Mouse (Mus musculus) Patski (cell line): ENCODE measurements around the gene Gabpb2. TPM values are rescaled to one million over a fixed set of nuclear protein-coding genes. Genes with fewer than 3 reads are reported as not detected.

Experiments used
- ATAC-seq: fragments of 100-300 bp; one replicate; pipeline ENCODE4 v1.8.0; 2021
- CTCF ChIA-PET: fragments of 350-600 bp; sonication (Branson Sonifier 250); formaldehyde crosslinking; loops from one replicate; lab custom pipeline; 2022; ENCODE audit warnings: inconsistent platforms; lab: Charles Lee
- POLR2A ChIA-PET: fragments of 350-600 bp; sonication (Branson Sonifier 250); formaldehyde crosslinking; loops from one replicate; lab custom pipeline; 2022; ENCODE audit warnings: antibody characterized with exemption, inconsistent platforms; lab: Charles Lee
- DNase-seq: peaks from one replicate; pipeline ENCODE4 v3.0.0-alpha.2; 2011; ENCODE audit warnings: low read depth, low spot score
- H3K27me3 ChIP-seq: fragments of 371-371 bp; one replicate; pipeline ENCODE4 v1.5.1; 2021
- CTCF ChIP-seq: fragments of 100-300 bp; IDR thresholded peaks from one replicate; pipeline ENCODE4 v1.5.1; 2021
- in situ Hi-C: fragments of 300-500 bp; cut with MboI; formaldehyde crosslinking; loops from 3 replicates; pipeline ENCODE4 v1.11.1; 2018; ENCODE audit warnings: low pct_unique_long_range_greater_than_20kb, mixed read lengths
- polyA plus RNA-seq: library from polyadenylated mRNA; unstranded; gene quantifications from one replicate; pipeline ENCODE4 v1.2.3, GENCODE M21; 2021

Gabpb2 gene
- 25.8 TPM for polyA plus RNA-seq

GRCm38 (mm10) chr3:95217255-95218134 lies at the start of gene Gabpb2:
TSS of gene Gabpb2 (minus strand) at chr3:95217916.
- ATAC-seq (peak; percentile 85), DNase-seq (peak; percentile 91)
- H3K27me3 ChIP-seq: no peaks in the 10 kb centered on the region
- CTCF ChIA-PET: interaction anchor here (0.7 to 3.9 kb wide), 18 partner anchors 8 to 164 kb away, joined by 3 to 12 read pairs (median 4); partner anchors contain the start of genes Cdc42se1 and Tnfaip8l2
- peak; percentile 99 for TF ChIP-seq CTCF
- in situ Hi-C loops: no loop called here
- POLR2A ChIA-PET: interaction anchor here (0.9 to 4.7 kb wide), 5 partner anchors 8 to 53 kb away, joined by 3 to 39 read pairs (median 4); partner anchors contain the start of genes Cdc42se1 and Mllt11

GRCm38 (mm10) chr3:95266052-95266451 lies 48.3 kb upstream of the Gabpb2 start:
- ChIA-PET CTCF (interaction anchor here (1.0 to 2.0 kb wide), 4 partner anchors 10 to 53 kb away, joined by 3 to 10 read pairs (median 5); no protein-coding TSS in a partner anchor), POLR2A (interaction anchor here (0.6 to 1.6 kb wide), 4 partner anchors 9 to 38 kb away, joined by 3 to 7 read pairs (median 4); partner anchors contain the start of gene Mindy1)
- no peaks in the 10 kb centered on the region for H3K27me3 ChIP-seq
- ATAC-seq (no peak), DNase-seq (no peak)
- in situ Hi-C loops: loop anchor here (5.0 kb wide), 1 partner anchor 124 kb away; the partner anchor contains the start of gene Tnfaip8l2
- TF ChIP-seq CTCF: no peak

GRCm38 (mm10) chr3:95264724-95265123 lies 47.0 kb upstream of the Gabpb2 start:
- DNase-seq (no peak), ATAC-seq (no peak)
- POLR2A ChIA-PET: interaction anchor here (0.5 to 1.4 kb wide), 4 partner anchors 10 to 168 kb away, joined by 3 to 4 read pairs (median 4); partner anchors contain the start of gene Mindy1
- TF ChIP-seq CTCF: no peak
- CTCF ChIA-PET: interaction anchor here (1.4 to 2.3 kb wide), 3 partner anchors 10 to 41 kb away, joined by 3 to 13 read pairs (median 6); no protein-coding TSS in a partner anchor
- in situ Hi-C loops: loop anchor here (5.0 kb wide), 1 partner anchor 122 kb away; the partner anchor contains the start of gene Tnfaip8l2
- no peaks in the 10 kb centered on the region for H3K27me3 ChIP-seq

GRCm38 (mm10) chr3:95263089-95263739 lies 45.5 kb upstream of the Gabpb2 start:
- no peak for DNase-seq
- ChIA-PET POLR2A (interaction anchor here (0.7 to 1.4 kb wide), 2 partner anchors 18 to 36 kb away, joined by 4 to 5 read pairs; partner anchors contain the start of gene Mindy1), CTCF (interaction anchor here (0.6 to 2.3 kb wide), 12 partner anchors 10 to 123 kb away, joined by 3 to 13 read pairs (median 4); partner anchors contain the start of gene Sema6c)
- in situ Hi-C loops: no loop called here
- no peaks in the 10 kb centered on the region for H3K27me3 ChIP-seq
- TF ChIP-seq CTCF: peak; percentile 86
- peak; percentile 36 for ATAC-seq

- H3K27me3 ChIP-seq: no peaks in the 10 kb centered on the region
- ChIA-PET CTCF (interaction anchor here (1.0 to 2.2 kb wide), 2 partner anchors 29 to 122 kb away, joined by 3 to 6 read pairs; no protein-coding TSS in a partner anchor), POLR2A (interaction anchor here (0.7 kb wide), 1 partner anchor 35 kb away, joined by 5 read pairs; no protein-coding TSS in a partner anchor)
- no peak for TF ChIP-seq CTCF
- in situ Hi-C loops: no loop called here
- peak; percentile 13 for DNase-seq
- no peak for ATAC-seq
These were observed 44.3 kb upstream of the Gabpb2 start for GRCm38 (mm10) chr3:95261975-95262374.

GRCm38 (mm10) chr3:95256931-95257330 lies 39.2 kb upstream of the Gabpb2 start:
- ChIA-PET POLR2A (no interaction called here), CTCF (interaction anchor here (0.6 to 2.0 kb wide), 4 partner anchors 9 to 586 kb away, joined by 3 to 7 read pairs (median 4); partner anchors contain the start of gene Mllt11)
- H3K27me3 ChIP-seq: no peaks in the 10 kb centered on the region
- ATAC-seq (no peak), DNase-seq (no peak)
- in situ Hi-C loops: no loop called here
- TF ChIP-seq CTCF: no peak

GRCm38 (mm10) chr3:95250783-95251424 lies 33.2 kb upstream of the Gabpb2 start, which contains the start of gene Bnipl:
TSS of gene Bnipl (minus strand) at chr3:95251193.
- TF ChIP-seq CTCF: no peak
- DNase-seq (no peak), ATAC-seq (no peak)
- no peaks in the 10 kb centered on the region for H3K27me3 ChIP-seq
- ChIA-PET POLR2A (interaction anchor here (0.9 to 1.0 kb wide), 2 partner anchors 9 to 18 kb away, joined by 4 to 5 read pairs; no protein-coding TSS in a partner anchor), CTCF (interaction anchor here (1.0 to 1.5 kb wide), 5 partner anchors 10 to 26 kb away, joined by 3 to 5 read pairs (median 3); partner anchors contain the start of gene Gm128)
- in situ Hi-C loops: no loop called here

GRCm38 (mm10) chr3:95250361-95250760 lies 32.6 kb upstream of the Gabpb2 start:
- no peak for DNase-seq
- CTCF ChIA-PET: interaction anchor here (1.2 kb wide), 1 partner anchor 98 kb away, joined by 4 read pairs; no protein-coding TSS in a partner anchor
- in situ Hi-C loops: no loop called here
- no peak for TF ChIP-seq CTCF
- ATAC-seq: no peak
- POLR2A ChIA-PET: no interaction called here
- H3K27me3 ChIP-seq: no peaks in the 10 kb centered on the region

- DNase-seq: no peak
- H3K27me3 ChIP-seq: no peaks in the 10 kb centered on the region
- no peak for TF ChIP-seq CTCF
- ChIA-PET POLR2A (no interaction called here), CTCF (no interaction called here)
- ATAC-seq: no peak
- in situ Hi-C loops: no loop called here
These were observed 30.1 kb upstream of the Gabpb2 start for GRCm38 (mm10) chr3:95247660-95248336.
